Mouse (Mus musculus): ENCODE results near the gene Shpk.

DNA sequence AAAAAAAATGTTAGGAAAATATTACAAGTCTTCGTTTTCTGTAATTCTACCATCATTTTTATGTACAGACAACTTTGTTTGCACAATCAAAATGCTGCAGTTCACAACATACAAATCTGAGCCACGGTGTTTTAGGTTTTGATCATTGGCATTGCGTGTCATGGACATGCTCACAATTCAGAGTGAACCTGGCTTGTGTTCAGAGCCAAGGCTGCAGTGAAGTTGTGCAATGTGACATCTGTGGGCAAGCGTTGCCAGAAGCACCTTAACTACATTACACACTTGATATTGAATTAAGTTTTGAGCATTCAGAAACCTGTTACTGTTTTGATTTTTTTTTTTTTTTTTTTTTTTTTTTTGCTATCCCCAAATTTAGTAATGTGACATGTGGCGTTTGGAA lies 30.8 kb downstream of the Shpk start:
- TF ChIP-seq CTCF (IDR thresholded peaks at IDR 0.05; ENCODE audit: low read depth, low read length): no peak
- TF ChIP-seq POLR2A (IDR thresholded peaks at IDR 0.05; ENCODE audit: insufficient read depth, low read length): no peak
- TF ChIP-seq EP300 (IDR thresholded peaks at IDR 0.05; ENCODE audit: insufficient read depth, low read depth, low read length): no peak
